Mouse (Mus musculus) layer of hippocampus, adult 8-10 months (tissue): ENCODE measurements around the gene Aadacl3. TPM values are rescaled to one million over a fixed set of nuclear protein-coding genes. Genes with fewer than 3 reads are reported as not detected.

Source experiments
- DNase-seq, 2 experiments: peaks; one replicate each; pipeline ENCODE4 v3.0.0; 2022; ENCODE audit warnings: low spot score in 2 of 2
- total RNA-seq, 4 experiments: library from RNA; stranded (reverse); gene quantifications; 2 replicates each; pipeline ENCODE4 v1.2.4; 2022

Aadacl3 gene
- not detected for total RNA-seq

- no peak for DNase-seq
Measured at GRCm38 (mm10) chr4:144463656-144464055, at the start of gene Aadacl3. Gene Aadacl3 (minus strand): TSS chr4:144463756.

GRCm38 (mm10) chr4:144506518-144506917 lies 43.0 kb upstream of the Aadacl3 start:
- DNase-seq = no peak

GRCm38 (mm10) chr4:144493331-144493730 lies 29.8 kb upstream of the Aadacl3 start:
- DNase-seq = no peak

GRCm38 (mm10) chr4:144468091-144468490 lies 4.5 kb upstream of the Aadacl3 start:
- DNase-seq = no peak

GRCm38 (mm10) chr4:144465206-144465605 lies 1.6 kb upstream of the Aadacl3 start:
- DNase-seq = no peak

GRCm38 (mm10) chr4:144453217-144453616 lies 10.3 kb downstream of the Aadacl3 start, which contains the start of gene Gm9944:
Gene Gm9944 (minus strand): TSS chr4:144453317.
- no peak for DNase-seq

GRCm38 (mm10) chr4:144448546-144448945 lies 15.0 kb downstream of the Aadacl3 start:
- DNase-seq = no peak

GRCm38 (mm10) chr4:144441582-144441981 lies 22.0 kb downstream of the Aadacl3 start:
- DNase-seq = no peak

- no peak for DNase-seq
Measured at GRCm38 (mm10) chr4:144441095-144441494, 22.5 kb downstream of the Aadacl3 start.

GRCm38 (mm10) chr4:144438672-144439071 lies 24.9 kb downstream of the Aadacl3 start, which contains the start of gene 1700012P22Rik:
Gene 1700012P22Rik (minus strand): TSS chr4:144438772.
- DNase-seq = no peak

- no peak for DNase-seq
Measured at GRCm38 (mm10) chr4:144433216-144433615, 30.3 kb downstream of the Aadacl3 start.

- no peak for DNase-seq
Measured at GRCm38 (mm10) chr4:144430723-144431122, 32.8 kb downstream of the Aadacl3 start.

- no peak for DNase-seq
Measured at GRCm38 (mm10) chr4:144428868-144429267, 34.7 kb downstream of the Aadacl3 start.

- DNase-seq = no peak
Measured at GRCm38 (mm10) chr4:144424590-144424989, 39.0 kb downstream of the Aadacl3 start.

GRCm38 (mm10) chr4:144420644-144421043 lies 42.9 kb downstream of the Aadacl3 start:
- no peak for DNase-seq

GRCm38 (mm10) chr4:144408290-144408689 lies 55.3 kb downstream of the Aadacl3 start, which contains the start of gene Pramef12:
Gene Pramef12 (minus strand): TSS chr4:144408464.
- DNase-seq = no peak

- no peak for DNase-seq
Measured at GRCm38 (mm10) chr4:144406261-144406660, 57.3 kb downstream of the Aadacl3 start.

GRCm38 (mm10) chr4:144404456-144405086 lies 59.0 kb downstream of the Aadacl3 start:
- no peak for DNase-seq

Other genes with a start within 250 kb of the Aadacl3 start
- not detected for gene Pramel5, start 183.3 kb downstream of the Aadacl3 start, total RNA-seq
- not detected for gene Gm13128, start 133.5 kb downstream of the Aadacl3 start, total RNA-seq
- not detected for gene Gm13119, start 105.8 kb downstream of the Aadacl3 start, total RNA-seq
- not detected for gene Pramef20, start 85.8 kb downstream of the Aadacl3 start, total RNA-seq
- not detected for gene Pramef12, start 55.3 kb downstream of the Aadacl3 start, total RNA-seq
- gene 1700012P22Rik, start 25.0 kb downstream of the Aadacl3 start, total RNA-seq = not detected
- gene Gm9944, start 10.4 kb downstream of the Aadacl3 start, total RNA-seq = not detected
- gene 9430007A20Rik, start 56.1 kb upstream of the Aadacl3 start, total RNA-seq = not detected
- not detected for gene Gm13124, start 101.4 kb upstream of the Aadacl3 start, total RNA-seq
- not detected for gene Aadacl4, start 150.0 kb upstream of the Aadacl3 start, total RNA-seq
- not detected for gene Gm436, start 222.6 kb upstream of the Aadacl3 start, total RNA-seq